Mouse (Mus musculus): ENCODE data around the gene Tdrd1. TPM values are rescaled to one million over a fixed set of nuclear protein-coding genes. Genes with fewer than 3 reads are reported as not detected.
"Not testable (repeated sequence)": the region's sequence is repeated elsewhere in the genome, so short reads cannot be mapped to it uniquely, and the experiment has no call there.

Tdrd1 gene
- polyA plus RNA-seq (2014; fragmentation: Nextera tagmentation; extraction: Ambion mirVana): 0.62 and 1.2 TPM in 2 replicates

GRCm38 (mm10) chr19:56826047-56826631 is at the start of gene Tdrd1:
Gene Tdrd1 (plus strand): TSS chr19:56826209.
- ATAC-seq (replicated peaks; ENCODE audit: insufficient number of reproducible peaks, low FRiP score, low TSS enrichment): no peak
- WGBS (ENCODE audit: insufficient replicate concordance): 39% methylated on average over 41 of the region's 44 CpGs
- Histone ChIP-seq H3K27ac (ENCODE audit: low read depth, low read length) (no peak within 1 kb of the TSS), H3K27me3 (ENCODE audit: control insufficient read depth, insufficient read depth, low read length) (peaks cover 9% of the 10 kb centered on the region), H3K4me2 (peak within 1 kb of the TSS; percentile 60), H3K36me3 (ENCODE audit: control insufficient read depth, insufficient read depth, low read length) (no peaks in the 10 kb centered on the region), H3K4me1 (ENCODE audit: control insufficient read depth, insufficient read depth, low read length) (peaks cover 1% of the 10 kb centered on the region; the same call in 1 of the 2 replicates), H3K9ac (ENCODE audit: low read depth, low read length) (no peak within 1 kb of the TSS), H3K9me3 (replicated peaks; ENCODE audit: control insufficient read depth, low read length) (no peaks in the 10 kb centered on the region), H3K4me3 (ENCODE audit: low read depth, low read length) (peak within 1 kb of the TSS; percentile 25; the same call in 1 of the 2 replicates)

- H3K9ac ChIP-seq (ENCODE audit: low read depth, low read length): no peak overlapping the region
- H3K27ac ChIP-seq (ENCODE audit: low read depth, low read length): no peak overlapping the region
- peaks cover 2% of the 10 kb centered on the region; the same call in 1 of the 2 replicates for H3K27me3 ChIP-seq (ENCODE audit: control insufficient read depth, insufficient read depth, low read length)
- peak overlapping the region; percentile 6; the same call in 1 of the 2 replicates for H3K4me3 ChIP-seq (ENCODE audit: low read depth, low read length)
- 21% methylated on average over 16 of the region's 16 CpGs for WGBS (ENCODE audit: insufficient replicate concordance)
- H3K9me3 ChIP-seq (replicated peaks; ENCODE audit: control insufficient read depth, low read length): no peaks in the 10 kb centered on the region
- H3K4me2 ChIP-seq: peak overlapping the region; percentile 72
- no peak for ATAC-seq (replicated peaks; ENCODE audit: insufficient number of reproducible peaks, low FRiP score, low TSS enrichment)
- H3K36me3 ChIP-seq (ENCODE audit: control insufficient read depth, insufficient read depth, low read length): no peaks in the 10 kb centered on the region
- peaks cover 33% of the 10 kb centered on the region for H3K4me1 ChIP-seq (ENCODE audit: control insufficient read depth, insufficient read depth, low read length)
Measured at GRCm38 (mm10) chr19:56776719-56777382, 49.2 kb upstream of the Tdrd1 start.

GRCm38 (mm10) chr19:56778532-56778931 is 47.5 kb upstream of the Tdrd1 start:
- H3K36me3 ChIP-seq (ENCODE audit: control insufficient read depth, insufficient read depth, low read length); H3K9me3 ChIP-seq (replicated peaks; ENCODE audit: control insufficient read depth, low read length); H3K4me3 ChIP-seq (ENCODE audit: low read depth, low read length); H3K9ac ChIP-seq (ENCODE audit: low read depth, low read length); H3K4me2 ChIP-seq; H3K27ac ChIP-seq (ENCODE audit: low read depth, low read length); H3K27me3 ChIP-seq (ENCODE audit: control insufficient read depth, insufficient read depth, low read length); ATAC-seq (replicated peaks; ENCODE audit: insufficient number of reproducible peaks, low FRiP score, low TSS enrichment): not testable (repeated sequence)
- WGBS (ENCODE audit: insufficient replicate concordance): 89% methylated on average over 7 of the region's 7 CpGs
- H3K4me1 ChIP-seq (ENCODE audit: control insufficient read depth, insufficient read depth, low read length): peaks cover 33% of the 10 kb centered on the region

GRCm38 (mm10) chr19:56787911-56788310 is 38.1 kb upstream of the Tdrd1 start:
- no peak for ATAC-seq (replicated peaks; ENCODE audit: insufficient number of reproducible peaks, low FRiP score, low TSS enrichment)

GRCm38 (mm10) chr19:56788952-56789351 is 37.1 kb upstream of the Tdrd1 start:
- WGBS (ENCODE audit: insufficient replicate concordance): 90% methylated on average over 5 of the region's 5 CpGs
- Histone ChIP-seq H3K4me1 (ENCODE audit: control insufficient read depth, insufficient read depth, low read length) (no peaks in the 10 kb centered on the region), H3K27ac (ENCODE audit: low read depth, low read length) (no peak overlapping the region), H3K36me3 (ENCODE audit: control insufficient read depth, insufficient read depth, low read length) (peaks cover 10% of the 10 kb centered on the region), H3K9ac (ENCODE audit: low read depth, low read length) (no peak overlapping the region), H3K9me3 (replicated peaks; ENCODE audit: control insufficient read depth, low read length) (no peaks in the 10 kb centered on the region), H3K4me3 (ENCODE audit: low read depth, low read length) (no peak overlapping the region), H3K4me2 (no peak overlapping the region), H3K27me3 (ENCODE audit: control insufficient read depth, insufficient read depth, low read length) (no peaks in the 10 kb centered on the region)
- ATAC-seq (replicated peaks; ENCODE audit: insufficient number of reproducible peaks, low FRiP score, low TSS enrichment): no peak

More at GRCm38 (mm10) chr19:56787911-56788310, 38.1 kb upstream of the Tdrd1 start:
- no peak overlapping the region for H3K4me2 ChIP-seq
- H3K9ac ChIP-seq (ENCODE audit: low read depth, low read length): no peak overlapping the region
- no peaks in the 10 kb centered on the region for H3K9me3 ChIP-seq (replicated peaks; ENCODE audit: control insufficient read depth, low read length)
- no peaks in the 10 kb centered on the region for H3K4me1 ChIP-seq (ENCODE audit: control insufficient read depth, insufficient read depth, low read length)
- peaks cover 10% of the 10 kb centered on the region for H3K36me3 ChIP-seq (ENCODE audit: control insufficient read depth, insufficient read depth, low read length)
- no peak overlapping the region for H3K27ac ChIP-seq (ENCODE audit: low read depth, low read length)
- WGBS (ENCODE audit: insufficient replicate concordance): 86% methylated on average over 7 of the region's 7 CpGs
- no peaks in the 10 kb centered on the region for H3K27me3 ChIP-seq (ENCODE audit: control insufficient read depth, insufficient read depth, low read length)
- no peak overlapping the region for H3K4me3 ChIP-seq (ENCODE audit: low read depth, low read length)

GRCm38 (mm10) chr19:56797376-56797775 is 28.6 kb upstream of the Tdrd1 start:
- Histone ChIP-seq H3K9me3 (replicated peaks; ENCODE audit: control insufficient read depth, low read length) (no peaks in the 10 kb centered on the region), H3K27me3 (ENCODE audit: control insufficient read depth, insufficient read depth, low read length) (no peaks in the 10 kb centered on the region), H3K4me1 (ENCODE audit: control insufficient read depth, insufficient read depth, low read length) (peaks cover 24% of the 10 kb centered on the region), H3K4me3 (ENCODE audit: low read depth, low read length) (no peak overlapping the region), H3K36me3 (ENCODE audit: control insufficient read depth, insufficient read depth, low read length) (peaks cover 21% of the 10 kb centered on the region), H3K9ac (ENCODE audit: low read depth, low read length) (no peak overlapping the region), H3K27ac (ENCODE audit: low read depth, low read length) (no peak overlapping the region), H3K4me2 (no peak overlapping the region)
- WGBS (ENCODE audit: insufficient replicate concordance): 91% methylated on average over 11 of the region's 11 CpGs
- ATAC-seq (replicated peaks; ENCODE audit: insufficient number of reproducible peaks, low FRiP score, low TSS enrichment): no peak

GRCm38 (mm10) chr19:56800226-56800625 is 25.8 kb upstream of the Tdrd1 start:
- Histone ChIP-seq H3K27me3 (ENCODE audit: control insufficient read depth, insufficient read depth, low read length) (no peaks in the 10 kb centered on the region), H3K4me3 (ENCODE audit: low read depth, low read length) (no peak overlapping the region), H3K4me1 (ENCODE audit: control insufficient read depth, insufficient read depth, low read length) (peaks cover 35% of the 10 kb centered on the region), H3K36me3 (ENCODE audit: control insufficient read depth, insufficient read depth, low read length) (peaks cover 21% of the 10 kb centered on the region), H3K9me3 (replicated peaks; ENCODE audit: control insufficient read depth, low read length) (no peaks in the 10 kb centered on the region), H3K4me2 (no peak overlapping the region), H3K27ac (ENCODE audit: low read depth, low read length) (no peak overlapping the region; the same call in 1 of the 2 replicates), H3K9ac (ENCODE audit: low read depth, low read length) (no peak overlapping the region)
- 46% methylated on average over 8 of the region's 8 CpGs for WGBS (ENCODE audit: insufficient replicate concordance)
- no peak; the same call in 1 of the 2 replicates for ATAC-seq (replicated peaks; ENCODE audit: insufficient number of reproducible peaks, low FRiP score, low TSS enrichment)

- ATAC-seq (replicated peaks; ENCODE audit: insufficient number of reproducible peaks, low FRiP score, low TSS enrichment): peak; percentile 65
- Histone ChIP-seq H3K9me3 (replicated peaks; ENCODE audit: control insufficient read depth, low read length) (no peaks in the 10 kb centered on the region), H3K4me3 (ENCODE audit: low read depth, low read length) (no peak overlapping the region), H3K4me1 (ENCODE audit: control insufficient read depth, insufficient read depth, low read length) (peaks cover 35% of the 10 kb centered on the region), H3K4me2 (peak overlapping the region; percentile 4; the same call in 1 of the 2 replicates), H3K27me3 (ENCODE audit: control insufficient read depth, insufficient read depth, low read length) (no peaks in the 10 kb centered on the region), H3K9ac (ENCODE audit: low read depth, low read length) (no peak overlapping the region), H3K36me3 (ENCODE audit: control insufficient read depth, insufficient read depth, low read length) (peaks cover 18% of the 10 kb centered on the region), H3K27ac (ENCODE audit: low read depth, low read length) (peak overlapping the region; percentile 64)
- WGBS (ENCODE audit: insufficient replicate concordance): 22% methylated on average over 7 of the region's 7 CpGs
Measured at GRCm38 (mm10) chr19:56800930-56801655, 24.9 kb upstream of the Tdrd1 start.
